Mouse (Mus musculus) layer of hippocampus, postnatal 14 days (tissue): ENCODE measurements around the gene Tex44. TPM values are rescaled to one million over a fixed set of nuclear protein-coding genes. Genes with fewer than 3 reads are reported as not detected.

Experiments
- DNase-seq, 2 experiments: peaks; one replicate each; pipeline ENCODE4 v3.0.0; 2021 to 2022; ENCODE audit warnings: low spot score in 2 of 2, mixed read lengths in 1 of 2
- long read RNA-seq, 2 experiments: library from polyadenylated mRNA; stranded (forward); transcript quantifications; one replicate each; pipeline ENCODE4 v2.0.0; 2021
- total RNA-seq, 2 experiments: library from RNA; stranded (reverse); gene quantifications; 2 replicates each; pipeline ENCODE4 v1.2.3; 2021

Gene Tex44
- total RNA-seq: not detected
- long read RNA-seq, experiment 1: 0 reads
- long read RNA-seq, experiment 2: 0 reads

DNA sequence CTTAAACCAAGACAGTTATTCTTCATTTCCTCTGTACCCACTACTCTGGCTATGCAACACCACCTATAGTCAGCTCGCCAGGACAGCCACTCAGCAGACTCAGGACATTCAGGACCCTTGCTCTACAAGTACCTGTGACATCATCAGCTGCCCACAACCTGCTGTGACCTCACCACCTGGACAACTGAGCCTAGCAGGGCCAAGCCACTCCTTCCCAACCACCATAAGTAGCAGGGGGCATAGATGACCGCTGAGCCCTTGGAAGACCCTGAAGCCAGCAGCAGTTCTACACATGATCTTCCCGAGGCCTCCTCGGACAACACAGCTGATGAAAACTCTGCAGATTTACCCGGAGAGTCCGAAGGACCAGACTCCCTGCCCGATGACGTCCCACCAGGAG lies at the start of gene Tex44, which contains the start of gene Nmur1:
Gene Tex44 (plus strand): TSS at position 202 of the 400 bp plus-strand sequence.
Gene Nmur1 (minus strand): TSS at position 101 of the 400 bp plus-strand sequence.
- DNase-seq: no peak

DNA sequence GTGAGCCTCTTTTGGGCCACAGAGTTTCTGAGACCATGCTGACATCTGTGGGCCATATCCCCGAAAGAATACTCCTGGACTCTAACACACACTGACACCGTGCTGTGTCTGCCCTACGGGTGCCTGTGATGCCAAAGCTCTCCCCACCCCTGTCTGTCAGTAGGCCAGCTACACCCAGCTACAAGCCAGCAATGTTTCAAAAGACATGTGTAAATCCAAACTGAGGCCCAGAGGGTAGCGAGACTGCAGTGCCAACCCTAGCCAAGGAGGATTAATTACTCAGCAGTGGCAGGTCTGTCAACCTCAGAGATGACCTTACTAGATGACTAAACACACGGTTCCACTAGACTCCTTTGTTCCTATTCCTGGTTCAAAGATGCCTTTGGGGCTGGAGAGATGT lies 49.8 kb upstream of the Tex44 start:
- DNase-seq: no peak

GRCm38 (mm10) chr1:86378662-86379061 lies 47.5 kb upstream of the Tex44 start:
- no peak for DNase-seq

GRCm38 (mm10) chr1:86379161-86379569 lies 47.0 kb upstream of the Tex44 start:
- DNase-seq: no peak

- no peak for DNase-seq
Measured at GRCm38 (mm10) chr1:86381027-86381426, 45.1 kb upstream of the Tex44 start.

DNA sequence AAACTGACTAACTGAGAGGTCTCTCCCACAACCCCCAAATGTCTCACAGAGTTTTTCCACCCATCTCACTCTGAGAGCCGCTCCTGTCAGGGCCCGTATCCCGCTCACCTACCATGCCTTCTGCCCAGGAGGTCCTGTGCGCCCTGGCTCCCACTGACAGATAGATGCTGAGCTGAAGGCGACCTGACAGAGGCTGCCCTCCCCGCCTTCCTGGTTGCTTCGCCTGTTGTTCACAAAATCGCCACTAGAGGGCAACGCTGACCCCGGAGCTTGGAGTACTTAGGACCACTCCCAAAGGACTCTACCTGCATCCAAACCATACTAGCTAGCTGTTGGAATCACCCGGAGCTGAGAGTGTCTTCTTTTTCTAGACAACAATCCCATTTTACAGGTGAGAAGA lies 36.9 kb upstream of the Tex44 start:
- peak; percentile 64 to 72 for DNase-seq

DNA sequence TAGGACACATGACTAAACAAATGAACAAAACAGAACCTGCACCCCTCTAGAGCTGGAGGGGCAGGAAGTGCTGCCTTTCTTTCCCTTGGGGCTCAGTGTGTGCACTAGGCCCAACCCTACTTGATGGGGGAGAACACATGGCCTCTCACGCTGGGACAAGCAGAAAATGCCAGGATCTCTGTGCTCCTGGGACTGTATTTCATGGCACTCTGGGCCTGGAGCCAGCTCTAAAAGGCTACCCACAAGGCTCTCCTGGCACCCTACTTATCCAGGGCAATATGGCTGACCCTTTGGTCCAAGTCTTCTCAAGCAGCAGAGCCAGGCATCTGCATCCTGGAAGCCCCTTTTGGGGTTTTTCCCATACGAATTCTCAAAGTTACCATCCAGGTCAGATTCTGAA lies 34.7 kb upstream of the Tex44 start:
- DNase-seq: no peak

GRCm38 (mm10) chr1:86393219-86393618 lies 32.9 kb upstream of the Tex44 start:
- DNase-seq: no peak

DNA sequence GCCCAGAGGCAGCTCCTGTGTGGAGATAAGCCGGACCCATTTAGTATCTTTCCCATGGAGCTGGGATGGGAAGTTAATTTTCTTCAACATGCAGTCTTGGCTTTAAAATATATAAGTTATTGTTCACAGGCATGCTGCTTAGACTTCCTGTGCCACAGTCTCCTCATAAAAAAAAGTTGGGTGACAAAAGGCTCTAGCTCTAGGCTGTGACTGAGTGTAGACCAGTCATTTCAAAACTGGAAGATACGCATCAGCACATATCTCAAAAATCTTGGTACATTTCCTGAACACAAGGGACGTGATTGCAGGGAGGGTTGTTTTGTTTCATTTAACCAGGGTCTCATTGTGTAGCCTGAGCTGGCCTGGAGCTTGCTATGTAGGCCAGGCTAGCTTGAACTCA lies 31.9 kb upstream of the Tex44 start:
- no peak for DNase-seq

- DNase-seq: no peak
Measured at GRCm38 (mm10) chr1:86395897-86396296, 30.2 kb upstream of the Tex44 start.

DNA sequence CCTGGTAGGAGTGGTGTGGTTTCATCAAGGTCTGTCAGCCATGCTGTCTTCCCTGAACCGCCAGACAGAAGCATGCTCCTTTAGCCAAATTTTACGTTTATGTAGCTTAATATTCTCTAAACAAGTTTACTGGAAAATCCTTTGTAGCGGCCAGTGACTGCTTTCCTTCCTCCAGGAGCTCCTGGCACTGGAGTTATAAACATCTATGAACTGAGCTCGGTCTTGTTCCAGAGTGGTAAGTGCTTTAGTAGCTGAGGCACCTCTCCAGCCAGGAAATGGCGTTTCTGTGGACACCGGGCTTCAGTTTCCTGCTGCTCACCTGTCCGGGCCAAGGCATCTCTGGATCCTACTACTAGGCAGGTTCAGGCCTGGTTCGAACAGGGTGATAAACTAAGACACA lies 28.5 kb upstream of the Tex44 start:
- DNase-seq: no peak

DNA sequence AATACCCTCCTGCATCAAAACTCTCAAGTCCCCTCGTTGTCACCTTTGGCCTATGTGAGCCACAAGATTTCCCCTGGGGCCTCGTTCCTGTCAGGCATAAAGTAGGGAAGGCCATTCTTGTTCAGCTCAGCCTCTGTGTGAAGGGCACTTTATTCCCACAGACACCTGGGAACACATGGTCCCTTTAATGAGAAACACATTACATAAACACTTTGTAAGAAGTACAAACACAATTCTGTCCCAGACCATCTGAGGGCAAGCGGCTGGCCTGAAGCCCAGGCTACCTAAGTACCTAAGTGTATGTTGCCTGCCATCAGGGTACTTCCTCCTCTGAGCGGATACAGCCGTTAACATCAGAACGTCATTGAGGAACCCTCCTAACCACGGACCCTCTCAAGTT lies 27.9 kb upstream of the Tex44 start:
- no peak for DNase-seq

GRCm38 (mm10) chr1:86399322-86399721 lies 26.8 kb upstream of the Tex44 start:
- DNase-seq: no peak

GRCm38 (mm10) chr1:86400096-86400754 lies 25.9 kb upstream of the Tex44 start:
- no peak for DNase-seq

- DNase-seq: no peak
Measured at GRCm38 (mm10) chr1:86404834-86405233, 21.3 kb upstream of the Tex44 start.

DNA sequence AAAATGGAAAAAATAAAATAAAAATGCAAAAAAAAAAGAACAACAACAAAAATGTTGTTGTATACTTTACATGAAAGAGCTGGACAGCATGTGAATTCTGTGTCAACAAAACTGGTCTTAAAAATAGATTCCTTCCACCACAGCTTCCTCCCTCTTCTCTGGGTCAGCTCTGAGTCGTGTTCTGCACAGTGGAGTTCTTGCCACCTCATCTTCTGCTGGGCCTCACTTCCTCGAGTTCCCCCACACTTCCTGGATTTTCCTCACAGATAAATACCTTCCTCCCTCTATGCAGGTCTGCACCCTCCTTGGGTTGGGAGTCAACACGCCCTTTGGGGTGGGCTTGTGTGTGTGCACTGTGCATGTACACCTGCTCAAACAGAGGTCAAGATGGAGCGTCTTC lies 19.8 kb upstream of the Tex44 start:
- DNase-seq: no peak

DNA sequence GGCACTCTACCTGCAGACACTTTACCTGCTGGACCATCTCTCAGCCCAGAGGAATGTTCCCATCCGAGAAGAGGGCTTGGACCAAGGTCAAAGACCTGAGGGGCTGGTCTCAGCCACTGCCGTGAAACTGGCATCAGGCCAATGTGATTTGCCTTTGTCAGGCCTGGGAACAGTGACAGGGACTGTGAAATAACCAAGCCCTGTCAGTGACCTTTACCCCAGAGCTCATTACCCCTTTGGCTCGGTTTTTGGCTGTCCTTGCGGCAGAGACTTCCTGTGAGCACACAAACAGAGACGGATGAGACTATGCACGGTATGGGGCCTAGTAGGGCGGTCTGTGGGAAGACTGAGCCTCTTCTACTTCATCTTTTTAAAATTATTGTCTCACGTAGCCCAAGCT lies 19.2 kb upstream of the Tex44 start:
- DNase-seq: no peak

- DNase-seq: no peak
Measured at GRCm38 (mm10) chr1:86408515-86408914, 17.6 kb upstream of the Tex44 start.

DNA sequence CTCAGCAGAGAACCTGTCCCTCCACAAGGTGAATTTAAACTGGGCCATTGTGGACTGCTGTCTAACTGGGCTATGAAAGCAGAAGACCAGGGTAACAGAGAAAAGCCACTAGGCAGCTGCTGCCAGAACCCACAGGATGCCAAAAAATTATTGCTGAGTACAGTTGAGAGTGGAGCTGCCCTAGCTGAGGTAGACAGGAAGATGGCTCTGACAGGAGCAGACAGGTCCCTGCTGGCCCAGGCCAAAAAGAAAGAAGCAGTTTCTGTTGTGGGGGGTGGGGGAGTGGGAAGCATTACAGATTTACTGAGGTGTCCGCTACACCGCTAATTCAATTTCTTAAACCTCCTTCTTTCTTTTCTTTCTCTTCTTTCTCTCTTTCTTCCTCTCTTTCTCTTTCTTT lies 16.7 kb upstream of the Tex44 start:
- no peak for DNase-seq

DNA sequence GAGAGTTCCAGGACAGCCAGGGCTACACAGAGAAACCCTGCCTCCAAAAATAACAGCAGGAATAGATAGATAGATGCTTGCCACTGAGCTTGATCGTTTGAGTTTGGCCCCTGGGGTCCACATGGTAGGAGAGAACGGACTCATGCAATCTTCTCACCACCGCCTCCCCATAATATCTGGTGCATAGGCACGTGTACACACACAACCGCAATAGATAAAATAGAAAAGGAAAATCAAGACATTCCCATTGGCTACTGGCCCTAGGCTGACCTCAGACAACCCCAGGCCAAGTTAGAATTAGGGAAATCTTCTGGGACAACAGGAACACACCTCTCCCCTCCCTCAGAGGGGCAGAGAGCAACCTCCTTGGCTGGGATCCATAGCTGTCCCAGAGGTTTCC lies 11.4 kb upstream of the Tex44 start:
- no peak for DNase-seq

- DNase-seq: no peak
Measured at GRCm38 (mm10) chr1:86415144-86415543, 11.0 kb upstream of the Tex44 start.

GRCm38 (mm10) chr1:86415612-86416184 lies 10.4 kb upstream of the Tex44 start:
- DNase-seq: no peak

DNA sequence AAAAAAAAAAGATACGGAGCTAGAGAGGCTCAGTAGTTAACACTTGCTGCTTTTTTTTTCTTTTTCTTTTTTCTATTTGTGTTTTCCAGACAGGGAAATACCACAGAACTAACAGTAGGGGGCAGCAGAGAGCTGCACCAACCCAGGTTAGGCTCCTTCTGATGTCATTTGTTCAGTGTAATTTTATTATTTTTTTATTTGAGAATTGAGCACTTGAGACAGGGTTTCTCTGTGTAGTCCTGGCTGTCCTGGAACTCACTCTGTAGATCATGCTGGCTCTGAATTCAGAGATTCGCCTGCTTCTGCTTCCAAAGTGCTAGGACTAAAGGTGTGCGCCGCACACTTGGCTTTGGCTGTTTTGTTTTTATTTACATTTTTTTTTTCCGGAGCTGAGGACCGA lies 9.8 kb upstream of the Tex44 start:
- DNase-seq: no peak
